In the genomic region with DNA sequence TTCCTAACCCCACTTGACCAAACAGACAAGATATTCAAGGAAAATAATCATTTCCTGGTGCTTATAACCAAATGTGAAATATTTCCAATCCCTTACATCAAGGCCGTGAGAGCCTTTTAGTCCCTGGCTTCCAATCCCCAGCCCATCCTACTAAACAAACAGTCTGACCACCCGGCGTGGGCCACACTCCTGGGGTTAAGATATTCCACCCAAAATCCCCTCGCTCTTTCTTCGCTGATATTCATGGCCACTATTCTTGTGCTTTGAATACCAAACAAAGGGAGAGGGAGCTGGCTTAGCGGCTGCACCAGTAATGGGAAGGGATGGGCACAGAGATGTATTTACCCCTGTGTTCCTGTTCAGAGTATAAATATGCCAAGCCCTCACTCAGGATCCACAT, we compare ENCODE assay signal across 15 mouse cellular contexts.
"Had no signal": no experiment of that assay in that cellular context is flagged by ENCODE, and none has a peak within 500 bp of the region (broad histone marks: within the 10 kb centered on the region; RNA-seq: fewer than 3 reads in every experiment).

No protein-coding gene starts in this region.

- H3K9me3 ChIP-seq: limb, embryonic 13.5 days; liver, embryonic 15.5 days; neural tube, embryonic 12.5 days had no signal

- ATAC-seq: lung, postnatal 0 days had no signal

- DNase-seq: kidney, adult 18-20 months; kidney, postnatal 10 days; kidney, postnatal 4 days; left cerebral cortex, postnatal 4 days; lung, adult 2 months; lung, postnatal 36 days; thymus, postnatal 4 days had no signal

- H3K36me3 ChIP-seq: limb, embryonic 13.5 days; liver, embryonic 15.5 days; neural tube, embryonic 12.5 days had no signal

- H3K27me3 ChIP-seq: liver, embryonic 15.5 days had no signal

- H3K27ac ChIP-seq: layer of hippocampus, adult 2 months; limb, embryonic 13.5 days; liver, embryonic 15.5 days; neural tube, embryonic 12.5 days; stomach, postnatal 0 days had no signal

- H3K4me1 ChIP-seq: limb, embryonic 13.5 days; liver, embryonic 15.5 days had no signal

- H3K9ac ChIP-seq: limb, embryonic 13.5 days; liver, embryonic 15.5 days; neural tube, embryonic 12.5 days had no signal

- H3K4me2 ChIP-seq: limb, embryonic 13.5 days; liver, embryonic 11.5 days; liver, embryonic 15.5 days; neural tube, embryonic 12.5 days had no signal

- H3K4me3 ChIP-seq: layer of hippocampus, adult 2 months; limb, embryonic 13.5 days; liver, embryonic 15.5 days; myocyte; neural tube, embryonic 12.5 days had no signal
